Mouse (Mus musculus) bone marrow macrophage, adult 2 months (primary cell): Measurements from ENCODE around the gene Gm20671. TPM values are rescaled to one million over a fixed set of nuclear protein-coding genes. Genes with fewer than 3 reads are reported as not detected.
"Not testable (repeated sequence)": the region's sequence is repeated elsewhere in the genome, so short reads cannot be mapped to it uniquely, and the experiment has no call there.

Source experiments
- H3K27ac ChIP-seq: 2 replicates; pipeline ENCODE4 v1.5.1; 2012; ENCODE audit warnings: low read depth, low read length; ENCODE audit not compliant: insufficient read depth
- H3K4me1 ChIP-seq: 2 replicates; pipeline ENCODE4 v1.6.1; 2012; ENCODE audit warnings: low read length; ENCODE audit not compliant: control insufficient read depth, insufficient read depth
- H3K4me3 ChIP-seq: 2 replicates; pipeline ENCODE4 v1.5.1; 2012; ENCODE audit warnings: mild to moderate bottlenecking, low read length, moderate library complexity; ENCODE audit not compliant: insufficient read depth
- CTCF ChIP-seq: IDR thresholded peaks from 2 replicates; pipeline ENCODE4 v1.5.1; 2012; ENCODE audit warnings: low read depth, mild to moderate bottlenecking, low read length, moderate library complexity
- POLR2A ChIP-seq: IDR thresholded peaks from 2 replicates; pipeline ENCODE4 v1.6.1; 2012; ENCODE audit warnings: mild to moderate bottlenecking, low read depth, low read length, borderline replicate concordance
- polyA plus RNA-seq: library from polyadenylated mRNA; stranded (reverse); fragments of >200 nt; gene quantifications from 2 replicates; pipeline ENCODE4 v1.2.4, GENCODE M21; 2012; ENCODE audit not compliant: missing spikeins, insufficient read depth, insufficient read length

The Gm20671 gene
- polyA plus RNA-seq, 1 experiment = not detected

DNA sequence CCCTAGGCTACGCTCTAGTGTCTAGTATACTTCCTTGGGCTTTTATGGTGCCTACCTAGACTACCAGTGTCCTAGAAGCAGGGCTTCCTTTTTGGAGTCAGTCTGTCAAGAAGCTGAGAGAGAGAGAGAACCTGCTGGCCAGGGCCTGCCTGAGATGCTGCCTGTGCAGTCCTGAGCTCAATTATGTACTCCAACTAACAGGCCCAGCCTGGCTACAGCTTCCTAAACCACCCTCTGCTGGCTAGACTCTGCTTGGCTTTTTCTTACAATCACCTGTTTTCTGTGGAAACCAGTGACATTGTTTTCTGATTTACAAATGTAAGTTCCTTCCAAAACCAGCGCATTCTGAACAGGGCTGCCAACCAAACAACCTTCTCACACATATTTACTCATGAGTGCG, 86.8 kb downstream of the Gm20671 start:
- TF ChIP-seq POLR2A (no peak), CTCF (no peak)
- peaks cover 22% of the 10 kb centered on the region for H3K4me1 ChIP-seq
- no peak overlapping the region for H3K27ac ChIP-seq
- H3K4me3 ChIP-seq = no peak overlapping the region

DNA sequence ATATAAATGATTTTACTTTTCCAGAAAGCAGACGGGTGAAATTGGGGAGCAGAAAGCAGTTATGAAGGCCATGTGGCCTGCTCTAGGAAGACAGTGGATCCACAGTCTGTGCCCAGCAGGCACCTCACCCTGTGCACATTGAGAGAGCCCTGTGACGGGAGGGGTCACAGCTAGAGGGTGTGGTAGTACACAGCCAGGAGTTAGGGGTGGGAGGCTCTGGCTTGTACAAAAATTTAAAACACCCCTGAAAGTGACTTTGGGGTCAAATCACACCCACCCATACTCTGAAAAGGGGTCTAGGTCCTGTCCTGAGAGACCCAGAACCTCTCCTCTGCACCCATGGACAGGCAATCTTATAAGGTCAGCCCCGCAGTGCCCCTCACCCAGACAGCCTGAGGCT, 90.1 kb downstream of the Gm20671 start:
- not testable (repeated sequence) for H3K4me1 ChIP-seq, H3K4me3 ChIP-seq, H3K27ac ChIP-seq

DNA sequence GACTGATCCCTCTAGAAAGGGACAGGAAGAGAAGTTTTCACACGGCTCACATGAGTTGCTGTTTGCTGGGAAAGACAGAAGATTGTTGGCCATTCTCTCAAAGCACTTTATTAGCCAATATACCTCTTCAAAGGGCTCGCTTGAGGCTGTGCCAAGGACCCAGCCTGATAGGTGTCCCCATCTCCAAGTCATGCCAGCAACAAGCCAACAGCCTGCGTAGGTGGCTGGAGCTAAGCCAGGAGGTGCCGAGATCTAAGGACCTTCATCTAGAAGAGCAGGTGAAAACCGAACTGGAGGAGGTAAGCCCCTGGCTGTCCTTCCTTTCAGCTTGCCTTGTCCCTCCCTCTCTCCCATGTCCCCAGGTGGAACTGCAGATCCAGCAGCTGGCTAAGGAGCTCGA, 91.1 kb downstream of the Gm20671 start:
- Histone ChIP-seq H3K4me3 (no peak overlapping the region), H3K27ac (no peak overlapping the region), H3K4me1 (no peaks in the 10 kb centered on the region)

DNA sequence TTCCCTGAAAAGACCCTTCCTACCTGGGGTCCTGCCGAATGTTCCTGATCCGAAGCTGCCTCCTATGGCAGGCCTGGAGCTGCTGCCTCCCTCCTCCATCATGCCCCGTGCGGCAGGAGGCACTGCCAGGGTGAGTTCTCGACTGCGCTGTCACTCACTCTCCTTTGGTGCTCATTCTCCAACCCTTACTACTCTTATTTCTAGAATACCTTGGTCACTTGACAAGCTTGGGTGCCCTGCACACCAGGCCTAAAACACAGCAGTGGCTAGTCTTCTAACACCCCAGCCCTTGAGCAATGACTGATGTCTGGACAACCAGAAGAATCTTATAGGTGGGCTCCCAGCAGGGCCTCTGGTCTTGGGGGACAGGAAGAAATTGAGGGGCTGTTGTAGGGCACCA, 93.0 kb downstream of the Gm20671 start:
- not testable (repeated sequence) for H3K4me1 ChIP-seq, H3K27ac ChIP-seq

More for the DNA sequence above, 91.1 kb downstream of the Gm20671 start:
- TF ChIP-seq POLR2A (no peak), CTCF (no peak)

DNA sequence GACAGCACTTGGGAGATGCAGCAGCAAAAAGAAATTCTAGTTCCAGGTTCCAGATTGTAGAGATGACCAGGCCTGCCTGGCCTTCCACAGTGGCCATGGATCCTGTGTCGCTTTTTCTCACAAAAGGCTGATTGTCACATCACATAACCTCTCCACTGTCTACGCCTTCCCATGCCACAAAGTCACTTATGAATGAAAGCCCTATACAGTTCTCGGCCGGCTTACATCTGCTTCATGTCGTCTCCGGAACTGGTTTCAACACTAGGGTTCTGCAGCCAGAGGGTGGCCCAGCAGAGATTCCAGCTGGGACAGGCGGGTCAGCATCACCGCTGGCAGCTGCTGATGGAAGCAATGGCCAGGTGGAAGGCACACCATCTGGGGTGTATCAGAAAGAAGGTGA, 98.1 kb downstream of the Gm20671 start:
- Histone ChIP-seq H3K27ac (no peak overlapping the region), H3K4me1 (0 out of 2 replicates have a peak, but pooled peaks cover 2% of the 10 kb centered on the region), H3K4me3 (no peak overlapping the region)
- TF ChIP-seq POLR2A (no peak), CTCF (no peak)

More for the DNA sequence above, 93.0 kb downstream of the Gm20671 start:
- H3K4me3 ChIP-seq = not testable (repeated sequence)

DNA sequence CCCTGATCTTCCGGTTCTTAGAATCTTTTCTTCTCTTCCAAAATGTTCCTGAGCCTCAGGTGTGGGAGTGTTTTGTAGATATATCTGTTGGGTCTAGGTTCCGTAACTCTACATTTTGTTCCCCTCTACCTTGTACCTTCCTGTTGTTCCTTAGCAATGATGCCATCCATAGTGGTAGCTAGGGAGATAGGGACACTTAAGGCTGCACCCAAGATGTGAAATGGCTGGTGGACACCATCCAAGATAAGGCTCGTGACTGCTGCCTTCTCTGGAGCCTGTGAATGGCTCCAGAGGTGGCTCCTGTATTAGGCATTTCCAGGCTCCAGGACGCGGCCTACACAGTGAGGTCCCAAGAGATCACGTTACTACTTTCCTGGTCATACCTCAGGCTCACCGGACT, 98.6 kb downstream of the Gm20671 start:
- TF ChIP-seq CTCF = no peak
- TF ChIP-seq POLR2A = no peak
- 0 out of 2 replicates have a peak, but pooled peaks cover 2% of the 10 kb centered on the region for H3K4me1 ChIP-seq
- no peak overlapping the region for H3K27ac ChIP-seq
- H3K4me3 ChIP-seq = no peak overlapping the region

DNA sequence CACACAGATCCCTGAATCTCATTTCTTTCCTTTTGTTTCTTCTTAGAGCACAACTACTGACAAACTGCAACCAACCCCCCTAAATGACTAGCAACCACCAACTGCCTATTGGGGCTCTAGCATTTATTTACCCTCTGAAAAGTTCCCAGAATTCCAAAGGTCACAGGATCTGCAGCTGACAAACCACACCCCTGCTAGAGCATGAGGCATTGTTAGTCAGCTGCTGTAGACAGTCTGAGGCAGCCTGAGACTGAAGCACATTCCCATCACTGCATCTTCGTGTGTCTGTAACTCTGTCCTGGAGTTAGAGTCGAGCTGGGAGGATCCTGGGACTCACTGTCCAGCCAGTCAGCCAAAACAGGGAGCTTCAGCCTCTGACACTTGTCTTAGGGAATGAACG, 101.5 kb downstream of the Gm20671 start:
- H3K4me3 ChIP-seq, H3K27ac ChIP-seq, H3K4me1 ChIP-seq: not testable (repeated sequence)

DNA sequence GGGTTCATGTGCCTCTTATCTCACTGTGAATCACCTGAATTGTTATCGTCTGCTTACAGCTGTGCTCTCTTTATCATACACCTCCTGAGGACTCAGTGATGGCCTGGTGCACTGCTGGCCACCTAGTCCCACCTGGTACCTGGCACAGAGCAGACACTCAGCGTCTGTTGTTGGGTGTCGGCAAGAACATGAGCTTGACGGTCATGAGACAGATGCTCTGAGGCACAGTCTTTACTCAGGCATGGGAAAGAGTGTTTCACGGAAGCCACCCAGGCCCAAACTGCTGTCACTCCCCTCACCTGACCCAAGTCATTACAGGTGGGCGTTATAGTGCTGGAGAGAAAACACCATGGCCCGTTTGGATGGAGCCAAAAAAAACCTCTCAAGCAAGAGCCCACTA, 102.9 kb downstream of the Gm20671 start:
- Histone ChIP-seq H3K27ac (no peak overlapping the region), H3K4me3 (no peak overlapping the region), H3K4me1 (0 out of 2 replicates have a peak, but pooled peaks cover 2% of the 10 kb centered on the region)
- no peak for TF ChIP-seq CTCF
- no peak for TF ChIP-seq POLR2A

DNA sequence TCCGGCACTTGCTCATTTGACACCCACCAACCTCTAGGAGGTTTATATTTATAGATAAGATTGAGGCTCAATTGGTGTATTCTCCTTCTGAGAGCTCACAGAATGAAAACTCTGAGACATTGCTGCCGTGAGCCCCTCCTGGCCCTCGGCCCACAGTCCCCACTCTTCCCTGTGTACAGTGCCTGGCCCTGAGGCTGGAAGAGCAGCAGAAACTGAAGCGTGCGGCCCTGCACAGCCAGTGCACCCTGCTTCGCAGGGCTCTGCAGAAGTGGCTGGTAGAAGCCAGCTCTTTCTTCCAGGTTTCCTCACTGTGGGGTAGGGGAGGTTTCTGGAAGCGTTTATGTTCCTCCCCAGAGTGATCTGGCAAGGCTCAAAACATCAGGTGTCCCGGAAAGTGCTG, 104.2 kb downstream of the Gm20671 start:
- H3K4me1 ChIP-seq, H3K27ac ChIP-seq, H3K4me3 ChIP-seq: not testable (repeated sequence)

DNA sequence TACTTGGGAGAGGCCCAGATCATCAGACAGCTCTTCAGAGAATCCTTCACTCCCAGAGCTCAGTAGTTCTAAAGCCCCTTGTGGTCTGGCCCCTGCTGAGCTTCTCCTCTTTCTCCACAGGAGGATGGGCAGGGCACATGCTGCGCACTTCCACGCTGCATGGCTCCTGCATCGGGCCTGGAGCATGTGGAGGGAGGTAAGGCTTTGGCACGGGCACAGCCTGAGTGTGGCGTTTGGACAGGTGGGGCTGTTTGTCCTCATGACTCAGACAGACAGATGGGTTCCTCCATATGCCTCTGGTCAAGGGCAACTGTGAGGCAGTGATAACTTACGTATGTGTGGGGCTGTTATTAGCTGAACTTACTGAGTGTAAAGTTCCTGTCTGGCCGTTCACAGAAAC, 104.6 kb downstream of the Gm20671 start:
- Histone ChIP-seq H3K4me3 (no peak overlapping the region), H3K4me1 (0 out of 2 replicates have a peak, but pooled peaks cover 2% of the 10 kb centered on the region), H3K27ac (no peak overlapping the region)
- TF ChIP-seq POLR2A (no peak), CTCF (no peak)

DNA sequence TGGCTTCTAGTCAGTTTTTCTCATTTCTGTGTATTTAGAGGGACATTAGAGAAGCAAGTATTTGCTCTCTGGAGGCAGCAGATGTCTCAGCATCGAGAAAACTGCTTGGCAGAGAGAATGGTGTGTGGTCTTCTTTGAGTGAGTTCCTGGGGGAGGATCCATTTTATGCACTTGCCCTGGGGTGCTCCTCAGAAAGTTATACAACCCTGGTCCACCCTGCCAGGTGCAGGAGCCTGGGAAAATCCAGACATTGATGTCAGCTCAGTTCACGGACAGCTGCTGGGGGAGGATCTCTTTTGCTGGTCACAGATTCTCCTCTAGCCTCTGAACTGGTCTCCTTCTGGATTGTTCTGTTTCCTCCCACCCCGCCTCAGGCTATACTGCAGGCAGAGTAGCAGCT, 105.6 kb downstream of the Gm20671 start:
- Histone ChIP-seq H3K27ac (no peak overlapping the region), H3K4me1 (0 out of 2 replicates have a peak, but pooled peaks cover 2% of the 10 kb centered on the region), H3K4me3 (no peak overlapping the region)
- TF ChIP-seq CTCF (no peak), POLR2A (no peak)
